Mouse (Mus musculus) kidney, embryonic 16.5 days (tissue): ENCODE measurements at regions not wholly inside any gene's neighbourhood (a gene's known extent, or its start where the extent isn't known, plus 50 kb on each side); places are given as distances from the start of the nearest gene placed in this dataset.

Experiments used
- ATAC-seq: fragments of 200-750 bp; cut with Nextera tagmentation; 2 replicates; pipeline ENCODE4 v1.8.0; 2017; ENCODE audit warnings: moderate TSS enrichment; ENCODE audit not compliant: low FRiP score, low TSS enrichment
- H3K27ac ChIP-seq: fragments of 300-500 bp; sonication (generic); 2 replicates; pipeline ENCODE4 v1.5.1; 2014; ENCODE audit warnings: low read length
- H3K27me3 ChIP-seq: fragments of 300-500 bp; sonication (generic); 2 replicates; pipeline ENCODE4 v1.6.1; 2014; ENCODE audit warnings: low read length, control low read depth, mixed read lengths; ENCODE audit not compliant: insufficient read depth
- H3K36me3 ChIP-seq: fragments of 300-500 bp; sonication (generic); 2 replicates; pipeline ENCODE4 v1.6.1; 2014; ENCODE audit warnings: low read length, control low read depth, mixed read lengths; ENCODE audit not compliant: insufficient read depth
- H3K4me1 ChIP-seq: fragments of 300-500 bp; sonication (generic); 2 replicates; pipeline ENCODE4 v1.6.1; 2014; ENCODE audit warnings: low read length, control low read depth, mixed read lengths; ENCODE audit not compliant: insufficient read depth
- H3K4me2 ChIP-seq: fragments of 300-500 bp; sonication (generic); replicated peaks from 2 replicates; pipeline ENCODE4 v1.6.1; 2014; ENCODE audit warnings: low read depth, low read length
- H3K4me3 ChIP-seq: fragments of 300-500 bp; sonication (generic); 2 replicates; pipeline ENCODE4 v1.5.1; 2014; ENCODE audit warnings: mild to moderate bottlenecking, low read length
- H3K9ac ChIP-seq: fragments of 300-500 bp; sonication (generic); replicated peaks from 2 replicates; pipeline ENCODE4 v1.6.1; 2014; ENCODE audit warnings: low read length
- H3K9me3 ChIP-seq: fragments of 300-500 bp; sonication (generic); 2 replicates; pipeline ENCODE4 v1.6.1; 2016; ENCODE audit warnings: low read length, control low read depth
- WGBS: fragments of 180-500 bp; shearing (Covaris S2); extraction: QIAGEN DNeasy Blood & Tissue Kit; methylation state at CpG from one replicate; pipeline ENCODE4 v1.1.7; 2014; 5-methylcytosine and 5-hydroxymethylcytosine counted together

DNA sequence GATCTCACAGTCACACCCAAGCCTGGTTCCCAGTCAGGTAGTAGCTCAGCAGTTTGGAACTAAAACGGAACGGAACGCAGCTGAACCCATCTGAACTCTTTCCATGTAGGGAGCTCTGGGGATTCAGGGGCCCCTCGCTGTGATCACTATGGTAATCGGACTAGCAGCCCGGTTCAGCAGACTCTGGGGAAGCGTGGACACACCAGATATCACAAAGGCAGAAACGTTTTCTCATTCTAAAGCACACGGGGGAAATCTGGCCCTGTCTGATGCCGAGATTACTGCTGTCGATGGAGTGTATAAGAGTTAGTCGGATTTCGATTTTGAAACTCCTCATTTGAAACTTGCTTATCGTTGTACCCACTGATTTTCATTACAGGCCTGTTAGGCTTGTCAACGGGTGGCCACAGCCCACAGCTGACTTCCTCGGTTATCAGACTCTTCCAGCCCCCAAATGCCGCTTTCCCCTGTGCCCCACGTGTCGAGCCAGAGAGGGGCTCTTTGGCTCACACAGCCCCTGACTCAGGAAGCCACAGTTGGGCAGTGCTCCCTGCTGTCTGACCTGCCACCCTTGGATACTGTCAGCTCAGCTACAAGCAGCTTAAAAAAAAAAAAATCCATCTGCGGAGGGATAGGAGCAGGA is 207.8 kb upstream of the Cnr1 start:
- Histone ChIP-seq H3K4me3 (no peak overlapping the region), H3K27ac (no peak overlapping the region), H3K36me3 (no peaks in the 10 kb centered on the region), H3K9me3 (no peaks in the 10 kb centered on the region), H3K27me3 (no peaks in the 10 kb centered on the region), H3K4me1 (no peaks in the 10 kb centered on the region), H3K9ac (no peak overlapping the region), H3K4me2 (no peak overlapping the region)
- 52% methylated on average over 20 of the region's 20 CpGs for WGBS
- no peak for ATAC-seq

DNA sequence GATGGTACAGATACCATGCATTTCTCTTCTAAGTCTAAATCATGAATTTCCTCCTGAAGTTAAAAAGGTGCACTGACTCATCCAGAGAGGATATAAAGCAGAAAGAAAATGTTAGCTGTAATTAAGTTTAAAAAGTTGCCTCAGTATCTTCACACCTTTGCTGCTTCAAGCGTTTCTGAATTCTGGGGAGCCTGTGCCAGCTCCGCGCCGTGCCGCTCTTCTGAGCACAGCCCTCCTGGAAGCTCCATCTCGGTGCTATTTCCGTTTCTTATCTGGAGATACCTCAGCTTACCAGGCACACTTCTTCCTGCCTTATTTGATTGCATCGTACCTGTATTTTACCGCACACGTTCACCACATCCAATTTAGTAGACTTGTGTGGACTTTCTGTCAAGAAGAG is 203.4 kb upstream of the Cnr1 start:
- Histone ChIP-seq H3K27me3 (no peaks in the 10 kb centered on the region), H3K4me2 (no peak overlapping the region), H3K9ac (no peak overlapping the region), H3K9me3 (no peaks in the 10 kb centered on the region), H3K4me3 (no peak overlapping the region), H3K36me3 (no peaks in the 10 kb centered on the region), H3K4me1 (no peaks in the 10 kb centered on the region), H3K27ac (no peak overlapping the region)
- WGBS: 92% methylated on average over 10 of the region's 10 CpGs
- no peak for ATAC-seq

DNA sequence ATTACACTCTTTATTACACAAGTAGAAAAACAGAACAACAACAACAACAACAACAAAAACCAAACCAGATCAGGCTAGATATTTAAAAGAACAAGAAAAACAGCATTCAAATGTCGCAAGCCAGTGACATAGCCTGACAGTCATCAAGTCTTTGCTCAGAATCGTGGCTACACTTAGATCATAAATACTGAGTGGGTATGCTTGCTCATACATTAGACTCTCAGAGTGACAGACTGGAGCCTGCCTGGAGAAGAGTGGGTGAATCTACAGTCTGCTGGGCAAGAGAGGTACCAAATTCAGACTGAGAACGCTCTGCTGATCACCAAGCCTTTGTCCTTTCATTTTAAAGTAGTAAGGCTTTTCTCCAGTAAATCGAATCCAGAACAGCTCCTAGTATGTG is 202.4 kb upstream of the Cnr1 start:
- Histone ChIP-seq H3K4me3 (no peak overlapping the region), H3K27ac (no peak overlapping the region), H3K36me3 (no peaks in the 10 kb centered on the region), H3K9ac (no peak overlapping the region), H3K27me3 (no peaks in the 10 kb centered on the region), H3K4me2 (no peak overlapping the region), H3K9me3 (no peaks in the 10 kb centered on the region), H3K4me1 (no peaks in the 10 kb centered on the region)
- WGBS: 92% methylated on average over 4 of the region's 4 CpGs
- ATAC-seq: no peak

DNA sequence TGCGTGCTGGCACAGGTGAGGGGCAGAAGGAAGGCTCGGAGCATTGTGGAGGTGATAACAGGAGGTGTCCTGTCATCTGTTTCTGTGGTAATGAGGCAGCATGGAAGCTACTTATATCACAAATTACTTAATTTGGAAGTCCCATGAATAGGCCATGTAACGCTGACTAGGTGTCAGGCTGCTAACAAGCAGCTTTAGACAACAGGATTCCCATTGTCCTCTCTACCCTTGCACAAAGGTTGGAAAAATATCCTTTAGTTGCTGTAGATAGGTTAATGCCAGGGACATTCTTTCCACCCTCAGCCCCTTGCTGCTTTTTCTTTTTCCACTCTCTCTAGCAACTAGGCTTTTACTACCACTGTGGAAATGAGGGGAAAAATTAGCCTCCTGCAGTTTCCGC is 192.6 kb upstream of the Cnr1 start:
- no peak for ATAC-seq
- Histone ChIP-seq H3K4me2 (no peak overlapping the region), H3K9ac (no peak overlapping the region), H3K36me3 (no peaks in the 10 kb centered on the region), H3K9me3 (no peaks in the 10 kb centered on the region), H3K4me3 (no peak overlapping the region), H3K27me3 (no peaks in the 10 kb centered on the region), H3K27ac (no peak overlapping the region), H3K4me1 (peaks cover 17% of the 10 kb centered on the region)
- 94% methylated on average over 4 of the region's 4 CpGs for WGBS

DNA sequence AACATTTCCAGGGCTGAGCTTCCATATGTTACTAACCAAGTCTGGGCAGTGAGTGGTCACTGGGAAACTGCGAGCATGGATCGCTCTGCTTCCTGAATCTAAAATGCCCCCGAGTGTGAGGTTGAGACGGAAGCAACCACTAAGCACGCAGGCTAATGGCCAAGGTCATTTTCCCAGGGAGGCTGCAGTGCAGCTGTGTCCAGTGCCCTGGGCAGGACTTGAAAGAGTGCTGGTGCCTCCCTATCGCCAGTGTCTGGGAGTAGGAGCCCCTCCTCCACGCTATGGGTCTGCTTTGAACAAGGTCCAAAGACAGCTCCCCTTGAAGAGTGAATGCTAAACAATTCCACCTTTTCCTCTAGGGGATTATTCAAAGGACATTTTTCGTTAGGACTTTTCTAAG is 189.5 kb upstream of the Cnr1 start:
- Histone ChIP-seq H3K27ac (no peak overlapping the region), H3K36me3 (no peaks in the 10 kb centered on the region), H3K27me3 (no peaks in the 10 kb centered on the region), H3K4me3 (no peak overlapping the region), H3K4me1 (peaks cover 24% of the 10 kb centered on the region), H3K4me2 (peak overlapping the region; percentile 28), H3K9ac (no peak overlapping the region; the same call in 1 of the 2 replicates), H3K9me3 (no peaks in the 10 kb centered on the region)
- ATAC-seq: peak; percentile 90
- 18% methylated on average over 8 of the region's 8 CpGs for WGBS

DNA sequence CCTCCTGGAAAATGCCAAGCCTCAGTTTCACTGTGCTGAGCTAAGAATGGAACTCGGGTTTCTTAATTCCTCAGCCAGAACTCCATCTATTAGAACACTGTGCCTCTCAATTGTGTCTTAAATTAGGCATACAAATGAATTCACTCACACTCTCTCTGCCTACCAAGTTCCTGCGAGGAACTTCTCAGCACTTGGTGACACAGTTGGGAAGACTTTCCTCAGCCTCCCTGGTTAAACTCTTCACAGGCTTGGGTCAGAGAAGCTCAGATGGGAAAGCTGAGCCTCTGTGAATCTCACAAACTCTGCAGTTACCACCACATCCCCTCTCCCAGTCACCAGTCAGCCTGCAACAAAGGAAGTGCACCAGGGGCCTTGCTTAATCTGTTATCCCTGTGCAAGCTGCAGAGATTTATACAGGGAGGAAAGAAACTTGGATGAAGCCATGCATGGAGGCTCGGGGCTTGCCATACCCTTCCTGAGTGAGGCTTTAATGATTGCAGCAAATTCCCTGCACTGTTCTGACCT is 188.9 kb upstream of the Cnr1 start:
- Histone ChIP-seq H3K4me1 (peaks cover 24% of the 10 kb centered on the region), H3K4me2 (no peak overlapping the region), H3K36me3 (no peaks in the 10 kb centered on the region), H3K27me3 (no peaks in the 10 kb centered on the region), H3K27ac (peak overlapping the region; percentile 22; the same call in 1 of the 2 replicates), H3K9ac (no peak overlapping the region; the same call in 1 of the 2 replicates), H3K4me3 (no peak overlapping the region), H3K9me3 (no peaks in the 10 kb centered on the region)
- ATAC-seq: peak; percentile 87
- WGBS: 30% methylated on average over 3 of the region's 3 CpGs

DNA sequence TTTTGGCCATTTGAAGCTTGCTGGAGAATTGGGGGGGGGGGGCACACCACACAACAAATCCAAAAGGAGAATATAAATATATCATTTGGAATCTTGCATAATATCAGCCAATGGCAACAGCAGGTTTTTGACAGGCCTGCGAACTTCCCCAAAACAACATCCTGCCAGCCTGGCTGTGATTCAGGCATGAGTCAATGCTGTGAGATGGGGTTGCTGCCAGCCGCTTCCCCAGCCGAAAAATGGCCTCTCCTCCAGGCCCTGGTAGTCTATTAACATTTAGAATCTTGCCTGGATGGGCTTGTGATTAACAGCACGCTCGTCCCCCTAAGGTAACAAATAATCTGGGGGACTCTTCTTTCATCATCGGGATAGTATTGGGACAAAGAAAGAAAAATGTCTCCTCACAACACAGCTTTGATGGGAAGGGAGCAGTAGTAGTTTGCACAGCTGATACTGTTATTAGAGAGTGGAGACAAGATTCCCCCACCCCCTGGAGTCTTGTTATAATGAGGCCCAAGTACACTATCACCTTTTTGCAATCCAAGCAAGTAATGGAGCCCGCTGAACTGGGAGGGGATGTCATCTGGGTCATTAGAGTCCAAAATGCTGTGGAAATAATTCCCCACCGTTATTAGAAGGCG is 188.2 kb upstream of the Cnr1 start:
- Histone ChIP-seq H3K9ac (no peak overlapping the region), H3K9me3 (no peaks in the 10 kb centered on the region), H3K36me3 (no peaks in the 10 kb centered on the region), H3K27ac (no peak overlapping the region), H3K27me3 (no peaks in the 10 kb centered on the region), H3K4me2 (no peak overlapping the region), H3K4me3 (no peak overlapping the region), H3K4me1 (peaks cover 24% of the 10 kb centered on the region)
- 59% methylated on average over 9 of the region's 9 CpGs for WGBS
- no peak for ATAC-seq

DNA sequence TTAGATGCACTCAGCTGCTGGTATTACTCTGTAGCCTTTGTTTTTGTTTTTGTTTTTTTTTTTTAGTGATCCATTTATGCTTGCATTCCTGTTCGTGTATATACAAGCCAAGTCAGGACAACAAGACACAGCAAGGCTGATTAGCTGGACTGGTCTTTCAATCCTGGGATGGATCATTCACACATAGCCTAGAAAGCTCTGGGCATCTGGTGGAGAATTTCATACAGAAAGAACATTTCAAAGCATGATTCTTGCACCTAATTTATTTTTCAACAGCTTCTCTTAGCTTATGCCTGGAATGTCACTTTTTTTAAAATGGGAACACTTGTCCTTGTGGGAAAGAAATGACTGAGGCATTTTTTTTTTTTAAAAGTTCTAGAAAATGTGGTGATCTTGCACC is 187.1 kb upstream of the Cnr1 start:
- peaks cover 24% of the 10 kb centered on the region for H3K4me1 ChIP-seq
- H3K9ac ChIP-seq: no peak overlapping the region

DNA sequence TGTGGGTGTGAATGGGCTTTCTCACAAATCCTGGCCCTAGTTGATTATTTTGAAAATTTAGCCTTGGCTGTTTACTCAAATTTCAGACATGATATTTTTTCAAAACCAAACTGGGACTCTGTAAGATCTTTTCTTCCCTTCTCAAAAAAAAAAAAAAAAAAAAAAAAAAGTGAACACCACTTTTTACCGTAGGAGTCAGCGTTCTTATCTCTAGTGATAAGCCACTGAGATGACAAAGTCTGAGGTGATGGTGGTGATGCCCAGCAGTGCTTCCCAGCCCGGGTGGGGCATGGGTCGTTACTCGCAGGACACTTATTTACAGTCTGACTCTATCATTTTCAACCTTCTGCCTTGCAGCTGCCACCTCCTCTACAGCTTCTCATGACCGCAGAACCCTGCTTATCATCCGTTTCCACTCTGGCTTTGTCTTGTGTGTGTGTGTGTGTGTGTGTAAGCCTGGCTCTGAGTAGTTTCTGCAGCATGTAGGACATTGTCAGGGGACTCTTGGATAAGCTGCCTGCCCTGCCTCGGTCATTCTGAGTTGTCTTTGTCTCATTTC is 186.5 kb upstream of the Cnr1 start:
- Histone ChIP-seq H3K4me3 (no peak overlapping the region), H3K27me3 (no peaks in the 10 kb centered on the region), H3K4me2 (no peak overlapping the region), H3K9ac (no peak overlapping the region), H3K36me3 (no peaks in the 10 kb centered on the region), H3K9me3 (no peaks in the 10 kb centered on the region), H3K4me1 (peaks cover 24% of the 10 kb centered on the region), H3K27ac (no peak overlapping the region)
- ATAC-seq: no peak
- WGBS: 42% methylated on average over 8 of the region's 8 CpGs

More for the DNA sequence above, 187.1 kb upstream of the Cnr1 start:
- Histone ChIP-seq H3K9me3 (no peaks in the 10 kb centered on the region), H3K27ac (no peak overlapping the region), H3K4me2 (no peak overlapping the region), H3K36me3 (no peaks in the 10 kb centered on the region), H3K4me3 (no peak overlapping the region), H3K27me3 (no peaks in the 10 kb centered on the region)
- WGBS: 66% methylated on average over 1 of the region's 1 CpGs
- no peak for ATAC-seq
